Mouse (Mus musculus): ENCODE results near the gene Hspa1l.
"Not testable (repeated sequence)": the region's sequence is repeated elsewhere in the genome, so short reads cannot be mapped to it uniquely, and the experiment has no call there.

The Hspa1l gene

GRCm38 (mm10) chr17:34977000-34977399, 4.5 kb downstream of the Hspa1l start:
- DNase-seq (ENCODE audit: low spot score) = no peak

DNA sequence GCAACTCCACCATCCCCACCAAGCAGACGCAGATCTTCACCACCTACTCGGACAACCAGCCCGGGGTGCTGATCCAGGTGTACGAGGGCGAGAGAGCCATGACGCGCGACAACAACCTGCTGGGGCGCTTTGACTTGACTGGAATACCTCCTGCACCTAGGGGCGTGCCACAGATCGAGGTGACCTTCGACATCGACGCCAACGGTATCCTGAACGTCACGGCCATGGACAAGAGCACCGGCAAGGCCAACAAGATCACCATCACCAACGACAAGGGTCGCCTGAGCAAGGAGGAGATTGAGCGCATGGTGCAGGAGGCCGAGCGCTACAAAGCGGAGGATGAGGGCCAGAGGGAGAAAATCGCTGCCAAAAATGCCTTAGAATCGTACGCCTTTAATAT, 5.7 kb downstream of the Hspa1l start:
- no peak for DNase-seq (ENCODE audit: low spot score)

DNA sequence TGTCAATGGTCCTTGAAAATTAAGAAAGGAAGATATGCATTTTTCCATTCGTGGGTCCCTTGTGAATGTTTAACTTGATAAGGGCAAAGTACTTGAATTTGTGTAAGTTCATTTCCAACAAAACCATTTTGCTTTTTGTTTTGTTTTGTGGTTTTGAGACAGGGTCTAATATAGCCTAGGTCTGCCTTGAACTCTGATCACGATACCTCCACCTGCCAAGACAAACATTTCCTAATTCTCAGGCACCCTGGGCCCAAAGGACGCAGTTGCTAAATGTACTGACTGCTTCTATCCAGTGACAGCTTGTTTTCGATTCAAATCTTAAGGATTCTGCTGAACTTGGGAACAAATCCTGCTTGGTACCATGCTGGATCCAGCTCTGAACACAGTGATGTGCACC, 7.1 kb downstream of the Hspa1l start:
- no peak for DNase-seq (ENCODE audit: low spot score)

DNA sequence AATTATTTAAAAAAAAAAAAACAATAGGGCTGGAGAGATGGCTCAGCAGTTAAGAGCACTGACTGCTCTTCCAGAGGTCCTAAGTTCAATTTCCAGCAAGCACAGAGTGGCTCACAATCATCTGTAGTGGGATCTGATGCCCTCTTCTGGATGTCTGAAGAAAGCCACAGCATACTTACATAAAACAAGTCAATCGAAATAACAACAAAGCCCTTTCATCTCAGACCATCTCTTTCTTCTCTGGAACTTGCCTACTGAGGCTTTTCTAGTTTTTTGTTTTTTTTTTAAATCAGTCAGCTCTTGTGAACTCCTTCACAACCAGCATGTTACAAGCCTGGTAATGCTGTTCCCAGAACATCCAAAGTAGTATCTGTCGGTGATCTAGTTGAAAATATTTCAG, 8.2 kb downstream of the Hspa1l start:
- peak; percentile 72 for DNase-seq (ENCODE audit: low spot score)

DNA sequence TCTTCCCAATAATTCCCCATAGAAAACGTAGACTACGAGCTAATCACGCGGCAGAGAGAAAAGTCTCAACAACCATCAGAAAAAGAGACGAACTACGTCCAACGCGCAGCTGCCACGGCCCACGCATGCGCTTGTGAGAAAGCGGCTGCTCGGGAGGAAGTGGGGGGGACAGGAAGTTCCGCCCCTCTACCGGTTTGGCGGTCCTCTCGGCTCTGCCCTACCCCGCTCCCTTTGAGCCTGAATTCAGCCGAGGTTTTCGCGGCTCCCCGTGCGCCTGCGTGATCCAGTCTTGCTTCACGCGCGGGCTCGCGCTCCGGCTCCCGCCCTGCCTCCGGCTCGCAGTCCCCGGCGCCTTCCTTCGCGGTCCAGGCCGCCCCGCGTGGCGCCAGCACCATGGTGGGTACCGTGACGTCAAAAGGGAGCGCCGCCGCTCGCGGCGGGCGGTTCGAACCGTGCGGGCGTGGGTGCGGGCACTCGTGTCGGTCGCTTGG, 9.2 kb downstream of the Hspa1l start, which contains the start of gene Lsm2:
Lsm2 (plus strand) TSS at position 173 of the 491 bp plus-strand sequence.
- DNase-seq (ENCODE audit: low spot score) = peak; percentile 94

DNA sequence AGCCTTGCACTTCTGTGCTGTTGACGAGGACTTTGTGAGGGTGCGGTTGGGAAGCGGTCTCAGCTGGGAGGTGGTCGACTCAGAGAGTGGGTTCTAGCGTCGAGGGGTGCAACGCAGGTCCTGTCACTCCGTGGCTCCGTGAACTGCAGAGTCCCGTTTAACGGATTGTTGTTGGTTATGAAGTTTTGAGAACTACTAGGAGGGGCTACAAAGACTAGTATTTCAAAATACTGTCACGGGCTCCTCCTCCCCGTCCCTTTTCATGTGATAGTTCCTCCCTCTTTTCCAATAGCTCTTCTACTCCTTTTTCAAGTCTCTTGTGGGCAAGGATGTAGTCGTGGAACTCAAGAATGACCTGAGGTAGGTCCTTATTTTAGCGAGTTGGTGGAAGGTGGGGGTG, 9.8 kb downstream of the Hspa1l start:
- no peak for DNase-seq (ENCODE audit: low spot score)

DNA sequence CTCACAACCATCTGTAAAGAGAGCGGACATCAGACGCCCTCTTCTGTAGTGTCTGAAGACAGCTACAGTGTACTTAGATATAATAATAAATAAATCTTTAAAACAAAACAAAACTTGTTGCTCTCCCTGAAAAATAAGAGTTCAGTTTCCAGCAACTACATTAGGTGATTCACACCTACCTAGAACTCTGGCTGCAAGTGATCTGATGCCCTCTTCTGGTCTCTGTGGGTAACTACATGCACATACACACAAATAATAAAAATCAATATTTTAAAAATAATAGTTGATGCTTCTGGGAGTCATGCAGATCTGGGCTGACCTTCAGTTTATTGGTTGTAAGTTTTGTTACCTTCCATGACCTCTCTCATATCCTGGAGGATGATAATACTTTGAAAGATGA, 11.7 kb downstream of the Hspa1l start:
- DNase-seq (ENCODE audit: low spot score) = no peak

GRCm38 (mm10) chr17:34994751-34995150, 22.2 kb downstream of the Hspa1l start:
- no peak for DNase-seq (ENCODE audit: low spot score)

GRCm38 (mm10) chr17:34995192-34995591, 22.7 kb downstream of the Hspa1l start:
- not testable (repeated sequence) for DNase-seq (ENCODE audit: low spot score)

DNA sequence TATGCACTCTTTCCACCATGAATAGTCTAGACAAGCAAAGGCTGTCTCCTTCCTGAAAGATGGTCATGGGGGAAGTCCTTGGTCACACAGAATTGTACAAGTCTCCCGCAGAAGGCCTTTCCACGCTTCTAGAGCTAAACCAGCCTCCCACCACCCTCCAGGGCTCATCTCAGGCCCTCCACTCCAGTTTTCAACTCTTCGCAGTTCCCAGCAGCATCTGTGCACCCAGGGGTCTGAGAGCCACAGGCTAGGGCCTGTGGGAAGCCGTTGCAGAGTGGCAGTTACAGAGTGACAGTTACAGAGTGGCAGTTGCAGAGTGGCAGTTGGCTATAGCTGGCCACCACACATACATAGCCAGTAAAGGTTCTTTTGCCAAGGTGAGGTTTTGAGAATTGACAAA, 23.4 kb downstream of the Hspa1l start:
- not testable (repeated sequence) for DNase-seq (ENCODE audit: low spot score)

DNA sequence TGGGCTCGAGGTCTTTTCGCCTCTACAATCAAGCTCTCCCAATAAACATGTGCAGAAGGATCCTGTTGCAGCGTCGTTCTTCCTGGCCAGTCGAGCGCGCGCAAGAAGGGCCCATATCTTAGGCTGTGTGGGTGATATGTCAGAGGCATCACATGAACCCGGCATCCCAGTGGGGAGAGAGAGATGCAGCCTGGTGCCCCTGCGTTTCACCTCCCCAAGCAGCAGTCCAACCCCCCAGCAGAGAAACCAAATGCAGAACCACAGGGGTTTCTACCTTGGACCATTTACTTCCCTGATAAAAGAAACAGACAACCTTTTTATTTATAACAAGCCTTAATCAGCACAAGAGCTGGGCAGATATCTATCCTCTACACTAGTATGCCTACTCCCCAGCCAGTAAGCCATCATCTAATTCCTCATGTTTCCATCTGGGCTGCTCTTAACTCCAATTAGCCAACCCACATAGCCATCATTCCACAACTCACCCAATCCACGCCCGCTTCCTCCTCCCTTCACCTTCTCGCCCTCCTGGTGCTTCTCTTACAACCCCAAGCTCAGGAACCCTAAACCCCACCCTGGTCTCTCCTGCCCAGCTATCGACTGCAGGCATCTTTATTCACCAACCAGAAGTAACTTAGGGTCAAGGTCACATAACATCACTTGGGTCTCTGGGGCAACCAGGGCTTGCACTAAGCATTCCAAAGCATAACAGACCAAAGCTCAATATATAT, 24.1 kb downstream of the Hspa1l start:
- DNase-seq (ENCODE audit: low spot score) = no peak

DNA sequence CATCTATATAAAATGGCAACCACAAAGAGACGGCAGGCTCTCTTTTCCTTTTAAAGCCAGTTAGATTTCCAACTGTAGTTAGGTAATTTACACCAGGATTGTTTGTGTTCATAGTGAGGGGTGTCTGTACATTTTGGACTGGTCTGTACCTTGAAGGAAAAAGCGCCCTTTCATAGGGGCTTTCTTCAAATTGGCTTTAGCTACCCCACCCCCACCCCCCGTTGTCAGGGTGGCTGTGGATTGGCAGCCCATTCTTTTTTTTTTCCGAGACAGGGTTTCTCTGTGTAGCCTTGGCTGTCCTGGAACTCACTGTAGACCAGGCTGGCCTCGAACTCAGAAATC, 24.6 kb downstream of the Hspa1l start:
- no peak for DNase-seq (ENCODE audit: low spot score)

DNA sequence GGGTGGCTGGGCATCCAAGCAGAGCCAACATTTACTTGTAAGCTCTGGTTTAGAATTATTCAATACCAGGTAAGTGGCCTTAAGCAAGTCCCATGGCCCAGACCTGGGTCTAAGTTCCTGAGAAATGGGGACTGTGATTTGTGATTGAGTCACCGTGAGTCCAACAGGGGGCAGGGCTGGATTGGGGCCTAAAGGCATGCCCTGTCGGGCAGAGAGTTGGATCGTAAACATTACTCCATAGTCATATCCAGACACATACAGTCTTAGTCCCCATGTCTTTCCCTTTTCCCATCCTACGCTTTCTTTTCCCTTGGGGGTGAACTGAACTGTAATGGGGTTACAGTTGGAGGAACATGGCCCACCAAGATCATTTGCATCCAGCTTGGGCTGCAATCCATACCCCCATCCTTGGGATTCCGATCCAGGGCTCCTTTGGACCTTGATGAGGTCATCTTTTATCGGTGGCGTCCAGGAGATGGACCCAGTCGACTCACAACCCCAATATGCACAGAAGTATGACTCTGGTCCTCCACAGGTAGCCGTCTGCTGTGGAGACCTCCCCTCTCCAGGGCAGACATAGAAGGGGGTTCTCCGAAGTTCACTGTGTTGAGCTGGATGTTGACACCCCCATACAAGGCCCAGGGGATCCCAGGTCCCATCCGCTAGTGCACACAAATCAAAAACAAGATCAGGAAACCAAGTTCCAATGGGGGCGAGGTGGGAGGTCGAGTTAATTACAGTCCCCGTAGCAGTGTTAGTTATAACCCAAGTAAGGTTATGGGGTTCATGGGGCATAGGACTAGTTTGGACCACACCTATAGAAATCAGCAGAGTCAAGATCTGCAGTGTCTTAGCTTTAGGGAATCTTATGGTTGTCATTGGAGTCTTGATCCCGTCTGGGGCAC, 26.3 kb downstream of the Hspa1l start:
- DNase-seq (ENCODE audit: low spot score) = no peak

GRCm38 (mm10) chr17:34999871-35000716, 27.6 kb downstream of the Hspa1l start:
- DNase-seq (ENCODE audit: low spot score) = not testable (repeated sequence)

- peak; percentile 83 for DNase-seq (ENCODE audit: low spot score)
Observed at GRCm38 (mm10) chr17:35000717-35001451, 28.4 kb downstream of the Hspa1l start, which contains the start of gene Vars. Vars (plus strand) TSS chr17:35000987.

- no peak for DNase-seq (ENCODE audit: low spot score)
Observed at GRCm38 (mm10) chr17:35001452-35002152, 29.1 kb downstream of the Hspa1l start.

DNA sequence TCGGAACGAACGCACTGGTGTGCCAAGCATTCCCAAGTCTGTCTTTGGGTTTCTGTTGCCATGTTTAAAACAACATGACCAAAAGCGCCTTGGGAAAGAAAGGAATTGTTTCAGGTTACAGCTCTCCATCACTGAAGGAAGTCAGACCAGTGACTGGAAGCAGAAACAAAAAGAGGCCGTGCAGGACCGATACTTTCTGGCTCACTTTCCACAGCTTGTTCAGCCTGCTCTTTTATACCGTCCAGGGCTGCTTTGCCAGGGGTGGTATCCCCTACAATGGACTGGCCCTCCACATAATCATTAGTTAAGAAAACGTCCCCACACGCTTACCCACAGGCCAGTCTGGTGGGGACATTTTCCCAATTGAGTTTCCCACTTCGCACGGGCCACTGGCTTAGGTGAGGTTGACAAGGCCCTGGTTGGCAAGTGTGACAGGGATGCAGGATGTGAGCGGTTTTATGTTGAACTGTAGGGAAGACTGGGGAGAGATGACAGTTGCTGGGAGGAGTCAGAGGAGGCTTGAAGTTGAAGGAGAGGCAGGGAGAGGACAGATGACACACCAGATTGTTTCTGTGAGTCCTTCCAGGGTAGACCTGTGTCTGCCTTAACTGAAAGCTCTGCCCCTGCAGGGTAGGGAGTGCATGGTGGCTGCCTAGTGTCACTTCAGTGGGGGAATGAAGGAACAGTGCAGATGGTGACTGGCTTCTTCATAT, 29.8 kb downstream of the Hspa1l start:
- no peak for DNase-seq (ENCODE audit: low spot score)

GRCm38 (mm10) chr17:35003022-35003838, 30.7 kb downstream of the Hspa1l start:
- DNase-seq (ENCODE audit: low spot score) = no peak

DNA sequence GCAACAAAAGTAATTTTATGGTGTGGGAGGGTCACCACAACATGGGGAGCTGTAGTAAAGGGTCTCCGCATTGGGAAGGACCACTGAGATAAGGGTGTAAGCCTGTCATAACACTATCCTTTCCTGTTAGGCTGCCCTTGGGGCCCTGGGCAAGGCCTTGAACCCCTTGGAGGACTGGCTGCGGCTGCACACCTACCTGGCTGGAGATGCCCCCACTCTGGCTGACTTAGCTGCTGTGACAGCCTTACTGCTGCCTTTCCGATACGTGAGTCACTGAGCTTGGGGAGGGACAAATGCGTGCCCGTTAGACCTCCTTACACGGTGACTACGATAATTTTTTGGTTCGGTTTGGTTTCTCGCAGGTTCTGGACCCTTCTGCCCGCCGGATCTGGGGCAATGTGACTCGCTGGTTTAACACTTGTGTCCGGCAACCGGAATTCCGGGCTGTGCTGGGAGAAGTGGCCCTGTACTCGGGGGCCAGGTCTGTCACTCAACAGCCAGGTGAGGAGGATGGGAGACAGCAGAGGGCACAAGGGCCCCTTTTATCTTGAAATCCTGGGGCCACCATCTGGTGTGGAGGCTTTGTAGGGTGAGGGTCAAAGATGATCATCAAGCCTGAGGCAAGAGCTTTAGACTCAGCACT, 31.7 kb downstream of the Hspa1l start:
- DNase-seq (ENCODE audit: low spot score) = no peak
